Mouse (Mus musculus) MEL (cell line): ENCODE data around the gene Fam111a.

Source experiments
- BHLHE40 ChIP-seq: IDR thresholded peaks from 2 replicates; pipeline ENCODE4 v1.6.1; 2012; ENCODE audit warnings: low read depth, mild to moderate bottlenecking, inconsistent platforms, low read length, improper control_type of control experiment, borderline replicate concordance
- CHD1 ChIP-seq: IDR thresholded peaks from 2 replicates; pipeline ENCODE4 v1.6.1; 2012; ENCODE audit warnings: low read depth, mild to moderate bottlenecking, inconsistent platforms, low read length, improper control_type of control experiment
- CHD2 ChIP-seq: IDR thresholded peaks from 2 replicates; pipeline ENCODE4 v1.6.1; 2011; ENCODE audit warnings: low read length, improper control_type of control experiment
- CTCF ChIP-seq, 3 experiments: IDR thresholded peaks in 2 of 3; conservative IDR thresholded peaks in 1 of 3; 2 replicates each; pipeline ENCODE4 v1.5.1; 2011 to 2012; ENCODE audit warnings: low read length in 3 of 3, low read depth in 2 of 3, mild to moderate bottlenecking in 2 of 3, improper control_type of control experiment in 1 of 3, inconsistent platforms in 1 of 3, mixed read lengths in 1 of 3, moderate library complexity in 1 of 3; ENCODE audit not compliant: control insufficient read depth in 1 of 3, insufficient read depth in 1 of 3, poor library complexity in 1 of 3, severe bottlenecking in 1 of 3
- EP300 ChIP-seq, 2 experiments: IDR thresholded peaks; 2 replicates each; pipeline ENCODE4 v1.6.1; 2011; ENCODE audit warnings: improper control_type of control experiment in 2 of 2, low read length in 2 of 2, low read depth in 1 of 2, mild to moderate bottlenecking in 1 of 2
- GATA1 ChIP-seq: IDR thresholded peaks from 2 replicates; pipeline ENCODE4 v1.6.1; 2011; ENCODE audit warnings: low read depth, low read length, improper control_type of control experiment
- KAT2A ChIP-seq: conservative IDR thresholded peaks from 2 replicates; pipeline ENCODE4 v1.6.1; 2012; ENCODE audit warnings: low read depth, low read length, improper control_type of control experiment, inconsistent platforms
- MAX ChIP-seq: IDR thresholded peaks from 2 replicates; pipeline ENCODE4 v1.6.1; 2011; ENCODE audit warnings: low read length, improper control_type of control experiment
- MAZ ChIP-seq: IDR thresholded peaks from 2 replicates; pipeline ENCODE4 v1.6.1; 2012; ENCODE audit warnings: low read depth, mild to moderate bottlenecking, inconsistent platforms, low read length, improper control_type of control experiment
- MEF2A ChIP-seq: IDR thresholded peaks from 2 replicates; pipeline ENCODE4 v1.6.1; 2014; ENCODE audit warnings: low read depth, mild to moderate bottlenecking, inconsistent platforms, low read length, improper control_type of control experiment; ENCODE audit not compliant: poor library complexity, insufficient replicate concordance, severe bottlenecking; ENCODE audit errors: extremely low read depth
- POLR2A ChIP-seq, 2 experiments: IDR thresholded peaks; 2 replicates each; pipeline ENCODE4 v1.6.1; 2011 to 2012; ENCODE audit warnings: low read length in 2 of 2, mild to moderate bottlenecking in 2 of 2, control low read depth in 1 of 2, improper control_type of control experiment in 1 of 2, low read depth in 1 of 2, moderate library complexity in 1 of 2; ENCODE audit not compliant: control insufficient read depth in 1 of 2, insufficient read depth in 1 of 2, poor library complexity in 1 of 2
- POLR2AphosphoS2 ChIP-seq: IDR thresholded peaks from 2 replicates; pipeline ENCODE4 v1.6.1; 2011; ENCODE audit warnings: low read length, improper control_type of control experiment
- USF1 ChIP-seq: IDR thresholded peaks from 2 replicates; pipeline ENCODE4 v1.6.1; 2014; ENCODE audit warnings: low read depth, mild to moderate bottlenecking, inconsistent platforms, low read length, improper control_type of control experiment, moderate library complexity
- ZKSCAN1 ChIP-seq: IDR thresholded peaks from 2 replicates; pipeline ENCODE4 v1.6.1; 2012; ENCODE audit warnings: low read depth, mild to moderate bottlenecking, inconsistent platforms, low read length, improper control_type of control experiment, moderate library complexity

DNA sequence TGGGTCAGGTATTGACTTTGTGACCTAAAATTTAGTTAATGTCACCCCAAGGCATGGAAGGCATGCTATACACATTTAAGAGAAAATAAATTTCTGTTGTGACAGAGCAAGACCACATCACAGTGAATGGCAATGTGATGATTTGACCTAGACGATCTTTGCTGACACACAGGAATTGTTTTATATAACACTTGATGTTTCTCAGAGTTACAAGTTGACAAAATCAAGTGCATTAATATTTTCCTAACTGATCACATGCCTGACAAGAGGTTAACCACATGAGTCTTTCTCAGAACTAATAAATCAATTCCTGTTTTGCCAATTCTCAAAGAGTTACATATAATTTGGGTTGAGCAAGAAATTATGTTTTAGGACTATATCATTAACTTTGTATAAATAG is 68.1 kb downstream of the Fam111a start:
- TF ChIP-seq CTCF (IDR thresholded peaks at IDR 0.05 in 2 of 3, conservative IDR thresholded peaks at IDR 0.05 in 1 of 3; ENCODE audit: control insufficient read depth in 1 of 3, insufficient read depth in 1 of 3, low read depth in 2 of 3, low read length in 3 of 3, poor library complexity in 1 of 3, severe bottlenecking in 1 of 3): no peak
- TF ChIP-seq MAX: no peak
- no peak for TF ChIP-seq CHD1
- no peak for TF ChIP-seq ZKSCAN1
- no peak for TF ChIP-seq POLR2A (IDR thresholded peaks at IDR 0.05; ENCODE audit: control insufficient read depth in 1 of 2, insufficient read depth in 1 of 2, low read depth in 1 of 2, low read length in 2 of 2, poor library complexity in 1 of 2)
- TF ChIP-seq EP300 (IDR thresholded peaks at IDR 0.05; ENCODE audit: low read depth in 1 of 2, low read length in 2 of 2): no peak
- no peak for TF ChIP-seq KAT2A
- no peak for TF ChIP-seq MEF2A
- TF ChIP-seq POLR2AphosphoS2: no peak
- no peak for TF ChIP-seq MAZ
- no peak for TF ChIP-seq BHLHE40
- TF ChIP-seq GATA1: no peak
- TF ChIP-seq CHD2: no peak
- TF ChIP-seq USF1: no peak
